Mouse (Mus musculus): ENCODE results near the gene Kif17. TPM values are rescaled to one million over a fixed set of nuclear protein-coding genes. Genes with fewer than 3 reads are reported as not detected.

Gene Kif17
- total RNA-seq, 1 experiment, result 0.40 TPM

- Histone ChIP-seq H3K9ac (ENCODE audit: insufficient read depth, low read depth, low read length, poor library complexity, severe bottlenecking) (no peak overlapping the region), H3K4me1 (ENCODE audit: control insufficient read depth in 2 of 2, insufficient read depth in 2 of 2, low read length in 2 of 2, poor library complexity in 1 of 2) (no peaks in the 10 kb centered on the region), H3K27ac (ENCODE audit: insufficient read depth, low read depth, low read length, poor library complexity, severe bottlenecking) (no peak overlapping the region), H3K36me3 (ENCODE audit: control insufficient read depth, insufficient read depth, low read length, poor library complexity, severe bottlenecking) (no peaks in the 10 kb centered on the region), H3K4me3 (ENCODE audit: insufficient read depth in 1 of 2, low read depth in 1 of 2, low read length in 2 of 2, poor library complexity in 1 of 2, severe bottlenecking in 1 of 2) (no peak overlapping the region), H3K9me3 (ENCODE audit: control insufficient read depth, insufficient read depth, low read depth, low read length) (no peaks in the 10 kb centered on the region)
- DNase-seq (ENCODE audit: low read depth, low spot score), result no peak
- no peak for TF ChIP-seq HCFC1 (IDR thresholded peaks at IDR 0.05; ENCODE audit: borderline replicate concordance, insufficient read depth, low read length)
- TF ChIP-seq CHD2 (IDR thresholded peaks at IDR 0.05; ENCODE audit: low read depth, low read length), result no peak
- TF ChIP-seq MAFK (IDR thresholded peaks at IDR 0.05; ENCODE audit: insufficient read depth, low read depth, low read length), result no peak
- TF ChIP-seq ZC3H11A (IDR thresholded peaks at IDR 0.05; ENCODE audit: borderline replicate concordance, low read depth, low read length), result no peak
- TF ChIP-seq ZNF384 (IDR thresholded peaks at IDR 0.05; ENCODE audit: low read depth, low read length), result no peak
- in situ Hi-C loops (cut with MboI; ENCODE audit: low sequenced_read_pairs in 2 of 2, unreplicated experiment in 2 of 2), result no loop called here
Measured at GRCm38 (mm10) chr4:138341393-138341792, 91.2 kb downstream of the Kif17 start.

GRCm38 (mm10) chr4:138342048-138342447 is 91.8 kb downstream of the Kif17 start:
- no peak for DNase-seq (ENCODE audit: low read depth, low spot score)
- no peak overlapping the region for H3K27ac ChIP-seq (ENCODE audit: insufficient read depth, low read depth, low read length, poor library complexity, severe bottlenecking)
- no peak for TF ChIP-seq HCFC1 (IDR thresholded peaks at IDR 0.05; ENCODE audit: borderline replicate concordance, insufficient read depth, low read length)
- TF ChIP-seq MAFK (IDR thresholded peaks at IDR 0.05; ENCODE audit: insufficient read depth, low read depth, low read length), result no peak
- TF ChIP-seq CHD2 (IDR thresholded peaks at IDR 0.05; ENCODE audit: low read depth, low read length), result no peak
- TF ChIP-seq ZNF384 (IDR thresholded peaks at IDR 0.05; ENCODE audit: low read depth, low read length), result no peak
- TF ChIP-seq ZC3H11A (IDR thresholded peaks at IDR 0.05; ENCODE audit: borderline replicate concordance, low read depth, low read length), result no peak
- H3K9ac ChIP-seq (ENCODE audit: insufficient read depth, low read depth, low read length, poor library complexity, severe bottlenecking), result no peak overlapping the region
- in situ Hi-C loops (cut with MboI; ENCODE audit: low sequenced_read_pairs in 2 of 2, unreplicated experiment in 2 of 2), result no loop called here
- no peaks in the 10 kb centered on the region for H3K4me1 ChIP-seq (ENCODE audit: control insufficient read depth in 2 of 2, insufficient read depth in 2 of 2, low read length in 2 of 2, poor library complexity in 1 of 2)
- H3K4me3 ChIP-seq (ENCODE audit: insufficient read depth in 1 of 2, low read depth in 1 of 2, low read length in 2 of 2, poor library complexity in 1 of 2, severe bottlenecking in 1 of 2), result no peak overlapping the region
- no peaks in the 10 kb centered on the region for H3K9me3 ChIP-seq (ENCODE audit: control insufficient read depth, insufficient read depth, low read depth, low read length)
- H3K36me3 ChIP-seq (ENCODE audit: control insufficient read depth, insufficient read depth, low read length, poor library complexity, severe bottlenecking), result no peaks in the 10 kb centered on the region

GRCm38 (mm10) chr4:138342778-138343177 is 92.5 kb downstream of the Kif17 start:
- no peak overlapping the region for H3K9ac ChIP-seq (ENCODE audit: insufficient read depth, low read depth, low read length, poor library complexity, severe bottlenecking)
- no peaks in the 10 kb centered on the region for H3K4me1 ChIP-seq (ENCODE audit: control insufficient read depth in 2 of 2, insufficient read depth in 2 of 2, low read length in 2 of 2, poor library complexity in 1 of 2)
- no peaks in the 10 kb centered on the region for H3K9me3 ChIP-seq (ENCODE audit: control insufficient read depth, insufficient read depth, low read depth, low read length)
- TF ChIP-seq ZNF384 (IDR thresholded peaks at IDR 0.05; ENCODE audit: low read depth, low read length) (no peak), CHD2 (IDR thresholded peaks at IDR 0.05; ENCODE audit: low read depth, low read length) (no peak), HCFC1 (IDR thresholded peaks at IDR 0.05; ENCODE audit: borderline replicate concordance, insufficient read depth, low read length) (no peak), MAFK (IDR thresholded peaks at IDR 0.05; ENCODE audit: insufficient read depth, low read depth, low read length) (no peak), ZC3H11A (IDR thresholded peaks at IDR 0.05; ENCODE audit: borderline replicate concordance, low read depth, low read length) (no peak)
- H3K4me3 ChIP-seq (ENCODE audit: insufficient read depth in 1 of 2, low read depth in 1 of 2, low read length in 2 of 2, poor library complexity in 1 of 2, severe bottlenecking in 1 of 2), result no peak overlapping the region
- DNase-seq (ENCODE audit: low read depth, low spot score), result no peak
- no peak overlapping the region for H3K27ac ChIP-seq (ENCODE audit: insufficient read depth, low read depth, low read length, poor library complexity, severe bottlenecking)
- no peaks in the 10 kb centered on the region for H3K36me3 ChIP-seq (ENCODE audit: control insufficient read depth, insufficient read depth, low read length, poor library complexity, severe bottlenecking)
- in situ Hi-C loops (cut with MboI; ENCODE audit: low sequenced_read_pairs in 2 of 2, unreplicated experiment in 2 of 2), result no loop called here

- DNase-seq (ENCODE audit: low read depth, low spot score), result no peak
- no peaks in the 10 kb centered on the region for H3K9me3 ChIP-seq (ENCODE audit: control insufficient read depth, insufficient read depth, low read depth, low read length)
- H3K9ac ChIP-seq (ENCODE audit: insufficient read depth, low read depth, low read length, poor library complexity, severe bottlenecking), result no peak overlapping the region
- TF ChIP-seq HCFC1 (IDR thresholded peaks at IDR 0.05; ENCODE audit: borderline replicate concordance, insufficient read depth, low read length) (no peak), ZNF384 (IDR thresholded peaks at IDR 0.05; ENCODE audit: low read depth, low read length) (no peak), ZC3H11A (IDR thresholded peaks at IDR 0.05; ENCODE audit: borderline replicate concordance, low read depth, low read length) (no peak), CHD2 (IDR thresholded peaks at IDR 0.05; ENCODE audit: low read depth, low read length) (no peak), MAFK (IDR thresholded peaks at IDR 0.05; ENCODE audit: insufficient read depth, low read depth, low read length) (no peak)
- no peaks in the 10 kb centered on the region for H3K4me1 ChIP-seq (ENCODE audit: control insufficient read depth in 2 of 2, insufficient read depth in 2 of 2, low read length in 2 of 2, poor library complexity in 1 of 2)
- H3K27ac ChIP-seq (ENCODE audit: insufficient read depth, low read depth, low read length, poor library complexity, severe bottlenecking), result no peak overlapping the region
- H3K36me3 ChIP-seq (ENCODE audit: control insufficient read depth, insufficient read depth, low read length, poor library complexity, severe bottlenecking), result no peaks in the 10 kb centered on the region
- in situ Hi-C loops (cut with MboI; ENCODE audit: low sequenced_read_pairs in 2 of 2, unreplicated experiment in 2 of 2), result no loop called here
- H3K4me3 ChIP-seq (ENCODE audit: insufficient read depth in 1 of 2, low read depth in 1 of 2, low read length in 2 of 2, poor library complexity in 1 of 2, severe bottlenecking in 1 of 2), result no peak overlapping the region
Measured at GRCm38 (mm10) chr4:138343341-138343837, 93.2 kb downstream of the Kif17 start.
